Mouse (Mus musculus) kidney, adult 11 months (tissue): Measurements from ENCODE around the gene Plek.

Experiments
- DNase-seq: peaks from one replicate; pipeline ENCODE4 v3.0.0; 2022

The Plek gene

DNA sequence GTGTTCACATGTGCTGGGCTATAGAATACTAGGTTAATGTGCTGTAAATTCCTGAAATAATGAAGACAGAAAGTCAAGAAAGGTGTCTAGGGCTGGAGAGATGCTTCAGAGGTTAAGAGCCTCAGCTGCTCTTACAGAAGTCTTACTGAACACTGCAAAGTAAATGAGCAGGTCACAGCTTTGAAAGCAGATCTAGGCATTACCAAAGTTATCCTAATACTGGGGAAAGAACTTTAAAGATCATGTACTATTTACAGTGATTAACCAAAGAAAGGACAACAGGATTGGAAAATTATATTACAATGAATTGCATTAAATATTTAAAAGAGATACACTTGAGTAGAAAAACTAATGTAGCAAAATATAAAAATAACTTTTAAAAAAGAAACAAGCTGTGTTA lies 52.2 kb downstream of the Plek start:
- no peak for DNase-seq

- DNase-seq, result no peak
Measured at GRCm38 (mm10) chr11:16999387-16999786, 52.8 kb downstream of the Plek start.

DNA sequence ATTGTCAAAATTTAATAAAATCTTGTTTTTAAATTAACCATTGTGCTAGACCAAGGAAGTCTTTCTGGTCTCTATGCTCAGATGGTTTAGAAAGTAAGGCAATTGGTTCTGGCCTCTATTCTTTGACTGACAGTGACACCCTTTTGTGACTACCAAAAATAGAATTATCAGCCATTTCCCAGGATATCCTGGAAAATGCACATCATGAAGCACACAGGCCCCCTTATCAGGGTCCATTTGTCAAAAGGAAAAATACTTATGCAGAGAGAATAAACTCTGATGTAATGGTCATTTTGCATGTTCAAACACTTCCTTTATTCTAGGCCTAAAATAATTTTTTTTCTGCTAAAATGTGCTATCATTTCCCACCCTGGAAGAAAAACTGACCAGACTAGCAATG lies 54.7 kb downstream of the Plek start:
- no peak for DNase-seq

- DNase-seq, result no peak
Measured at GRCm38 (mm10) chr11:16996818-16997217, 55.4 kb downstream of the Plek start.

- DNase-seq, result no peak
Measured at GRCm38 (mm10) chr11:16992880-16993279, 59.3 kb downstream of the Plek start.

- no peak for DNase-seq
Measured at GRCm38 (mm10) chr11:16989885-16990284, 62.3 kb downstream of the Plek start.

DNA sequence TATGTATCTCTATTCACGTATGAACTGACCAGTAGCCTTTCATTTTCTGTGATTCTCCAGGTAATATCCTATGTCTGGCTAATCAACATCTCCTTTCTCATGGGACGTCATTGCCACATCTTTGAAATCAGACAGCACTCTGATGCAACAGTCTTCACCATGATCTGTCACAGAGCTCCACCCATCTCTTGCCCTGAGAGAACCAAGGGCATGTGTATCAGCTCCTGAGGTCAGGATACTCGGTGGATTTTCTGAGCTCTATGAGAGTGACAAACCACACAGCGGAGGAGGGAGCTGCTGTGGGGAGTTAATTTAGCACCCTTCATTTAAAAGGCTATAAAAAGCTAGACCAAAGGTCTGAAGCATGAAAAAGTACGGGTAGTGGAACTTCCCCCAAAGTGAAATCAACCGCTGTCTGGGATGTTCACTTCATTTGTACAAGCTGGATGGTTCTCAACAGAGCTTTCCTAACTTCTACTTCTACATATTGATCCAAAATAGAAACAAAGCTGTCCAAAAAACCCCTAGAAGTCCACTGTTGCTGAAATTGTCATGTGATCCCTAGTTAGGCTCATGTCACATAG lies 64.3 kb downstream of the Plek start:
- DNase-seq, result no peak

DNA sequence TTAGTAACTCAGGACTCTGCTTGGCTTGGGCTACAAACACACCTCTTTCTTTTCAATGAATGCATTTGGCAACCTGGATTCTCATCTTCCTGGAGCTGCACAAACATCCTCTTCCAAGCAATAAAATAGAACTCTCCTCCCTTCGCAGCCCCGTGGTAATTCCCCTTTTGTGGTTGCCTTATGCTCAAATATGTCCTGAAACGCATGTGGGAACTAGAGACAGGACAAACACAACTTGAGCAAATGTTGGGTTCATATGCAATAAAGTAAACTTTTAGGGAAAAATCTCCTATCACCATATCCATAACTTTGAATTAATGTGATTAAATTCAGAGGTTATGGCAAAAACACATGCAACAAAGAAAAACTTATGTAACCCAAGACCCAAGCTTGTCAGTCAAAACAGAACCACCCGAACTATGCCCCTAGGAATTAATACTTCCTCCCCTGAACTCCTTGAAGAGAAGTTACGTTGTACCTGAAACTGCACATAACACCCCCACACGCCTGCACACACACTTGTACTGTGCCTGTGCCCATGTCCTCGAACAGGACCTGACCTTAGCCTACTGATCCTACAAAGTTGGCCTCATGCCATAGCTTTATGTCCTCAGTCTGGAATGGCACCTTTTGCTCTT lies 65.5 kb downstream of the Plek start:
- no peak for DNase-seq

DNA sequence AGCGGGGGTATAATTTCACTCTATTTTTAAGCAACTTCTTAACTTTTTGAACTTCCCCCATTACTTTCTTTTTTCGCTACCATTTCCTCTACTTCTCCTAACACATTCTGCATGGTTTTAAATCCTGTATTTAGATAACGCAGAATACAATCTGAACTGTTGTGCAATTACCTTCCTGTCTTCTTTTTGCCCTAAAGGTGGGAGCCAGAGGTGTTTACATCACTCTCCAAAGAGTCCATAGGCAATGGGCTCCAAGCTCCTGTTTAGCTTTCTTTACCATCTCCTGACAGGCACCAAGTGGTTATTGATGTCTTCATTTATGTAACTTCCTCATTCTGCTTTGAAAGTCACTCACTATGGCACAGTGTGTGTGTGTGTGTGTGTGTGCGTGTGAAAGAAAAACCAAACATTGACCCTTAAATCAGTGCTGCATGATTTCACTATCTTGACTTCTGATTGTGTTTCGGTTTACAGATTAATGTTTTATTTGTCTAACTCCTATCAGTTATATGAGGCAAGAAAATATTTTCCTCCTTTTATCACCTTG lies 73.9 kb downstream of the Plek start:
- DNase-seq, result no peak

- no peak for DNase-seq
Measured at GRCm38 (mm10) chr11:16977611-16978010, 74.6 kb downstream of the Plek start.

DNA sequence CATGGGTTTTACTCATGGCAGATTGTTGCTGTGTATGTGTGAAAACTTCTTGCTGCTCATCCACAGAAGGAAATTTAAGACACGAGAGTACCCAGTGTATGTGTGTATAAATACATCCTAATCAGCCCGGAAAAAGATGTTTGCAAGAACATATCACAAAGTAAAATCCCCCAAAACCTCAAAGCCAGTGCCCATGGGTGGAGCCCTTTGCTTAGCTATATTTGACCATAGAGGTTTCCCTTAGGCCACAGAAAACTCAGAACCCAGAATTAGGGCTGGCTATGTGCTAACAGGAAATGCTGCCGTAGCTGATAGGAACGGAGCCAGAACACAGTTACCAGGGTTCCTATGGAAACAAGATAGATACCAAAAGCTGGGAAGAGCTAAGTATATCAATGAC lies 75.2 kb downstream of the Plek start:
- DNase-seq, result no peak

- DNase-seq, result no peak
Measured at GRCm38 (mm10) chr11:16973086-16973485, 79.1 kb downstream of the Plek start.

DNA sequence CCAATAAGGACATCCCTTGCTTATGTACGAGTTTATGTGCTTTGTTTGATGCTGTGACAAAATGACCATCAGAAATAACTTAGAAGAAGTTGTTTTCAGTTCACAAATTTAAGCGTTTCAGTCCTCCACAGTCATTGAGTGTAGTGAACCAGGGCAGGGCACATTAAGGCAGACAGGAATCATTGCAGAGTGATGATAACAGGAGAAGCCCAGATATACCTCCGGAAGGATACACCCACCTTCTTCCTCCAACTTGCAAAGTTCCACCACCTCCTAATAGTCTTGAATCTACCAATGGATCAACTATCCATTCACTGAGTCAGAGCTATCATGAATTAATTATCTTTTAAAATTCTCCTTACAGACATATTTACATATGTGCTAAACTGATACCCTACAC lies 80.2 kb downstream of the Plek start:
- no peak for DNase-seq

DNA sequence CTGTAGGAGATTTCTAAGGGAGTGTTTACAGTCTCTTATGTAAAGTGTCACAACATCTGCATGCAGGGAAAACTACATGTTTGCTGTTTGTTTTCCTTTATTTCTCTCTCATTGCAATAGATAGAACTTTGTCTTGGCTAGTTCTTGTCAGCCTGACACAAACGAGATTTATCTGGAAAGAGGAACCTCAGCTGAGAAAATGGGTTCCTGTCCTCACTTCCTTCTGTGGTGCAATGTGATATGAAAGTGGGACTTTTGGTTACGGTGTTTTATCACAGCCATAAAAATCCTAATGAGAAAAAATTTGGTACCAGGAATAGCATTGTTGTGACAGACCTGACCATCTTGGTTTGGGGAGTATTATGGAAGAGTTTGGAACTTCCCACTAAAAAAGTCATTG lies 82.5 kb downstream of the Plek start:
- no peak for DNase-seq

DNA sequence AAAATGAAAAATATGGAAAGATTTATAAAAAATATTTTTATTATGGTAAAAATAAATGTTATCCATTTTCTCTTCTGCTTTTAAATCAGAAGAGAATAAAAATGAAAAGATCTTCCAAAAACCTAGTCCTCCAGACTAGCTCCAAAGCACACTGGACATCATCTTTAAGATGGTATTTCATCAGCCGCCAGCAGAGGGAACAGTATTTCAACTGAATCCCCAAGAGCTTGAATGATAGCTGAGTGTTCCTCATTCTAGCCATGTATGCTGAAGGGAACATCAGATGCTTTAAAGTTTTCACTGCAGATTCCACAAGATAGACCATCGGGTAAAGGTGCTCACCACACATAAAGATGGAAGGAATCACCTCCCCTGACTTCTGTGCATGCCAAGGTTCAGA lies 84.4 kb downstream of the Plek start:
- DNase-seq, result no peak

- DNase-seq, result no peak
Measured at GRCm38 (mm10) chr11:16958520-16958919, 93.7 kb downstream of the Plek start.

DNA sequence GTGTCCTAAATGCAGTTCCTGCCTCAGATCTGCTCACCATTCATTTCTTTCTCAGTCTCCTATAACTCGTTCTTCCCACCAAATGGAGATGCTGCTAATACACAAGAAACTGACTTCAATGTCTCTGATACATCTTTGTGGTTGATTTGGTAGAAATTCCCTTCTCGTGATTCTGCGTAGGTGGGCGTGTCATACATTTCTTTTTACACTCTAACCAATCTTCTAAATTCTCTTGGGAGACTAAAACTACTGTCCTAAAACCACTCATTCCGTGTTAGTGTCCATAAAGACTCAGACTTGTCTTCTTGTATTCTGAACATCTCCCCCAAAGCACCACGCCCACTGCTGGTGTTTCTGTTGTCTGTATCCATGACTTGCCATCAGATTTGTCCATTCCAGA lies 95.2 kb downstream of the Plek start:
- DNase-seq, result no peak

GRCm38 (mm10) chr11:16956115-16956862 lies 95.9 kb downstream of the Plek start:
- no peak for DNase-seq

GRCm38 (mm10) chr11:16951761-16952010 lies 100.5 kb downstream of the Plek start:
- DNase-seq, result no peak

DNA sequence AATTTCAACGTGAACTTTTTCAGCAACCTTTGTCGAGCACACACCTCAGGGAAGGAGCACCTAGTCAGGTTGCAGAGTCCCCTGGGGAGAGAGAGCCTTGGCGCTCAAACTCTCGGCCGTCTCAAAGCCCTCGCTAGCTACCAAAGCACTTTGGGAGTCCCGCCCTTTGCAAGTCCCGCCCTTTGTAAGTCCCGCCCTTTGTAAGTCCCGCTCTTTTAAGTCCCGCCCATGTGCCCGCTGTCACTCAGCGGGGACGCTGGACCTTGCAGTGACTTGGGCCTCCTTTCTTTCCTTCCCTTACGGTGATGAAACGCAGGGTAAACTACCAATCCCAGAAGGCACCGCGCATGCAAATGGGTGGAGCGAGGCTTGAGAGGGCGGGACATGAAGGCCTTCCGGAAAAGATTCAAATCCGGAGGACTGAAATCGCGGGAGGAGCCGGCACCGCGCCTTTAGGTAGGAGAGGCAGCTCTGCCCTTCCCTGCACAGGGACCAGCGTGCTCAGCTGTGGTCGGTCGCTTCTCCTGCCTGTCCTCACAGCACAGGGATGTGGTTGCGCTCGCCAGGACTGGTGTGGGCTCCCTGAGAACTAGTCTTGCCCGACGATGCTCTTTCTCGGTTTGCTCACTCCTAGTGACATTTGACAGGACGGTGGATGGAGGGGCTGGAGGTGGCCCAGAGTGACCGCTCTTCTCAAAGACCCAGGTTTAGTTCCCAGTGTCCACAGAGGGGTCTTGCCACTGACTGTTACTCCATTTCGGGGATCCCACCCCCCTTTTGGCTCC lies 101.0 kb downstream of the Plek start, which contains the start of gene Fbxo48:
Gene Fbxo48 (plus strand): TSS at position 400 of the 785 bp plus-strand sequence.
- DNase-seq, result peak; percentile 98

- DNase-seq, result no peak
Measured at GRCm38 (mm10) chr11:16950226-16950975, 101.8 kb downstream of the Plek start.

DNA sequence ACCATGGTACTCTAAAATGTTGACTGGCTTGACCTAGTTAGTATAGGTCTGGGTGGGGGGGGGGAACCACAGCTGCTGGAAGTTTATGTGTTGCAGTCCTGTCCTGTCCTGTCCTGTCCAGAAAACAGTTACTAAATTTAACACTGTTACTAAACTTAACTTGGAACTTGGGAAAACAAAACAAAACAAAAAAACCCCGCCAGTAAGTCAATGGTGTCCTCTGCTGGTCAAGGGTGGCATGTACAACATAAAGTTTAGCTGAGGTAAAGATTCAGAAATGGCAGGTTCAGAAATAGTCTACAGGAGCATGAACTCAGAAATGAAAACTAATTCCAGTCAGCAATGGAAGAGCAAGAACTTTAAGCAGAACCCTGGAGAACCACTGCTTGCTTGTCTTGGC lies 103.4 kb downstream of the Plek start:
- DNase-seq, result peak; percentile 15

- DNase-seq, result no peak
Measured at GRCm38 (mm10) chr11:16943016-16943415, 109.2 kb downstream of the Plek start.
